Mouse (Mus musculus) cerebellum, postnatal 36 days (tissue): ENCODE results near the gene Slx4ip.
A peak's percentile ranks its signal among the peaks of the same experiment; 100 is the strongest.

Experiments used
- DNase-seq, 2 experiments: peaks; one replicate each; pipeline ENCODE4 v3.0.0; 2021 to 2022; ENCODE audit warnings: mixed read lengths in 2 of 2

Gene Slx4ip

DNA sequence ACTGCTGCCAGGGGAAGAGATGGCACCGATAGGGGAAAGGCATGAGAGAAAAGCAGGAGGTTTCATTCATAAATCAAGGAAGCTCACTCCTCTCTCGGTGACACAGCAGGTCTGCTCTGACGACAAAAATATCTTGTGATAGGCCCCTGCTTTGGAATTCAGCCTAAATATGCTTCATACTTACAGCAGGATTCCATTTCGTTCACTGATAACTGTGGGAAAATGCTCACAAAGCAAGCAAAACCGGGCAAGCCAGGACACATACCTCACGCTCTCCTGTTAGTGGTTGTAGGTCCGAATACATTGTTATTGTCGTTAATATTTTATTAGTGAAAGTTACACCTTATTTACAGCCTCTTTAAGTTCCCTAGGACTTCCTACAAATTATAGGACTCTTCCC, 216.9 kb downstream of the Slx4ip start:
- DNase-seq, result no peak

DNA sequence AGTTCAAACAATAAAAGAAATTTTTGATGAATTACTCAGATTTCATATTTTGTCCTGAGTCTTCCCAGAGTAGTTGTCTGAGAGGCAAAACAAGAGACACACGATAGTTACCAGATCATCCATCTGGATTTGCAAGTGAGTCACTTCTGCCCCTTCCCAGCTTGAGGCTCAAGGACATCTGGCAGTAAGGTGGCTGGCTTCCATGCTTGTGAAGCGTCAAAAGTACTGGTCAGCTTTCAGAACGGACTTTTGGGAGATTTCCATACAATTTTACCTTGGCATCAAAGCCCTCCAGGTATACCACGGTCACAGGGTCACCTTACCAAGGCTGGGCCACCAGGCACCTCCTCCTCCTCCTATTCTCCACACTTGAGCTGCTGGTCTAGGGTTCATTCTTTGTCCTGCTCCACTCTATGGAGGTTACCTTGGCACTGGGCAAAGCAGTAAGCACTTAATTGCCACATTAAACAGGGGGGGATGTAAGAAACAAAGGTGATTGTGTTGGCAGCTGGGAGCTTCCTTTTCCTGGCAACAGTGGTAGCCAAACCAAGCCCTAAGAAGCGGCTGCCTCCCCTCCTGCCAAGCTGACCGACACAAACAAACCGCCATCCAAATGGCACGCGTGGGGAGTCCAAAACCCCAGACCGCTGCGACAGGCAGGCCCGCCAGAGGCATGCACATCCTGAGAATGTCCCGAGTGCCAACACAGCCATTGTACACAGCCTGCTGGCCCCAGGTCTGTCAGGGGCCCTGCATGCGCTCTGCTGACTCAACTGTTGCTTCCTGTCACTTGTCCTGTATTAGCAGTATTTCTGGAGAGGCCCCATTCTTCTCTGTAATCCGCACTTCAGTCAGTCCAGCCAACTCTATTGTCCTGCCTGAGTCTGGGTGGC, 218.5 kb downstream of the Slx4ip start:
- DNase-seq, result no peak

DNA sequence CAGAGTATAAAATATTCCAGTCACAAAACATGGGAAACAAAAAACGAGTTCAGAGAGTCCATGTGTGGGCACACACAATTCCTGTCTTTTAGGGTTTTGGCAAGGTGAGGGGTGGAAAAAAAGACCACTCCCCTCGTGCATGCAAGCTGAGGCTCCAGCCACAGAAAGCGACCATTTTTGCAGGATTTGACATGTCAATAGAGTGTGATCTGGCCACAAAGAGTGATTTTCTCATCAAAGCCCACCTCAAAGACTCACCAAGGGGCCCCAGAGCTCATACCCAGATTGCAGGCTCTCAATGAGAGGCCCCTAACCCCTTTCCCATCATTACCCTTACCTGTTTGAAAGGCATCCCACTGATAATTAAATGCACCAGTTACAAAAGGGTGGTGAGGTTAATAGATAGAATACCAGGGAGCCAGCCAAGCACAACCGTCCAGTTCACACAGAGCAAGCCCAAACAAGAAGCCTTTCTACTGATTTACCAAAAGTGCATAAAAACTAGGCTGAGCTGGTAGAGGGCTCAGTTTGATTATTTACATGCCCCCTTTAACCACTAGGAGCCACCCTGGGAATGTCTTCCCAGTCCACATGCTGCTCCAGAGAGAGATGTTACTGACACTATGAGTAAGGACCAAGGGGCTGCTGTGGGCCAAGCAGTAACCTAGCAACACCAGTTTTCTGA, 219.3 kb downstream of the Slx4ip start:
- no peak for DNase-seq

GRCm38 (mm10) chr2:137113288-137114061, 222.5 kb downstream of the Slx4ip start:
- DNase-seq, result no peak

DNA sequence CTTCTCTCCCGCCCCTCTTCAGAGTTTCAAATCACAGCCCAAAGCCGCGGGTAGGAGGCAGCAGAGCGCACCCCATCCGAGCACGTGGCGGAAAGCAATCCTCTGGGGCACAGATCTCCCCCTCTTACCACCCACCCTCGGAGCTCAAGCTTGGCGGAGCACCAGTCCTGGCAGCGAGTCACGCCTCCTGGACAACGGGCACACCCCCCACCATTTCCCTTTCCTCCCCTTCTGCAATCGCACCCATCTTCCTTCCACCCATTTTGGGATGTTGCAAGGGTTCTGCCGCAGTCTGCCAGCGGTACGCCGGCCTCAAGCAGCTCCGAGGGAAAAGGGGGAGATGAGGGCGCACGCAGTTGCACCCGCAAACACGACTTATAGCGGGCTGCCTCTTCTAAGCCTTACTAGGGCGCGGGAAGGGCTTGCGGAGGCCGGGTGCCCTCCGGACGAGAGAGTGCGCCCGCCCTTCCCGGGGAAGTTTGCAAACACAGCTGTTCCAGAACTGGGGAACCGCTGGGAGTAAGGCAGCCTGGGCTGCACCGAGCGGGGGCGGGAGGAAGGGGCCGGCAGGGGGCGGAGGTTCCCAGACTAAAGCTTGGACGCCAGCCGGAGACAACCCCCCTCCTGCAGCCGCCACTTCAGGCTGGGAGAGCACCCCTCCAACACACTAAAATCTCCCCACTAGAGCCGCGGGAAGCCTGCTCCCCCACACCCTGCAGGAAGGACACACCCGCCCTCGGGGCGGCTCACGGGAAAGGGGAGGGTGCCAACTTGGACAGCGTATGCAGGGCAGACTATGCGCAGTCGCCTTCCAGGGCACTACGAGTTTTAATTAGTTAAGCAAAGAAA, 223.5 kb downstream of the Slx4ip start:
- peak; percentile 33 to 35 for DNase-seq

DNA sequence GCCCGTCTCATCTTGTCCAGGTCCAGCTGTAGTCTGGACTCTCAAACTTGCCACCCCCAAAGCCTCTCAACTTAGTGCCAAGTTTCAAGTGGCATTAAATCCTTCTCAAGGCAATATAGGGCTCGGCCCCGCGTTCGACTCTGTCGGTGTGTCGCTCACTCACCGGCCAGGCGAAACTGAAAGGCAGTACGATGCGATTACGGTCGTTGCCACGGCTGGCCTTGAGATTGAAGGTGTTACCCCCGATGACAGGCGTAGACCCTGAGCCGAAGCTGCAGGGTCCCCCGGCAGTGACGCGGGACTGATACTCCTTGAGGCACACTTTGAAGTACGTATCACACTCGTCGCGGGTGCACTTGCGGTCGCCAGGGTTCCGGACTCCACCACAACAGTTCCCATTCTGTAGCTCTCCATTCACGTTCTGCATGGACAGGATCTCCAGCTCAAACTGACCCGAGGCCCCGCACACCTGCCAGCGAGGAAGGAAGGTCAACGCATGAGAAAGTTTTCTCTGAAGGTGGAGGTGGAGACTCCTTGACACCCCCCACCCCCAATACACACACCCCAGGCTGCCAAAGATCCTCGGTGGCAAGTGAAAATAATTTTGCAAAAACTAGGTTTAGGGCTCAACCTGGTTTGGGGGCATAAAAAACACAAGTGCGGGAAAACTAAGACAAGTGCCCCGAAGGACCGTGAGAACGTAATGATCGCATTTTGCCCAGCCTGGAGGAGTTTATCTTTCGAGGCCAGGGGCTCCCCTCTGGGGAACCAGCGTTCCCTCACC, 224.4 kb downstream of the Slx4ip start:
- peak in 1 of 2 experiments; percentile 5 for DNase-seq

GRCm38 (mm10) chr2:137116025-137116674, 225.1 kb downstream of the Slx4ip start, which contains the start of gene Jag1:
Gene Jag1, minus strand, starts transcription at chr2:137116644.
- peak; percentile 7 to 20 for DNase-seq

- DNase-seq, result peak; percentile 53 to 58
These were observed 225.8 kb downstream of the Slx4ip start for GRCm38 (mm10) chr2:137116675-137117320.

GRCm38 (mm10) chr2:137117321-137117690, 226.3 kb downstream of the Slx4ip start:
- DNase-seq, result peak; percentile 33 to 53
